Mouse (Mus musculus) liver, embryonic 16.5 days (tissue): ENCODE results near the gene Fads1. TPM values are rescaled to one million over a fixed set of nuclear protein-coding genes. Genes with fewer than 3 reads are reported as not detected.
A peak's percentile ranks its signal among the peaks of the same experiment; 100 is the strongest.
"Not testable (repeated sequence)": the region's sequence is repeated elsewhere in the genome, so short reads cannot be mapped to it uniquely, and the experiment has no call there.

Experiments used
- ATAC-seq: fragments of 200-750 bp; cut with Nextera tagmentation; 2 replicates; pipeline ENCODE4 v1.8.0; 2017; ENCODE audit warnings: low read depth, mild to moderate bottlenecking, moderate number of reproducible peaks, moderate library complexity
- H3K27ac ChIP-seq: fragments of 300-500 bp; sonication (generic); 2 replicates; pipeline ENCODE4 v1.5.1; 2014; ENCODE audit warnings: mild to moderate bottlenecking, low read length
- H3K27me3 ChIP-seq: fragments of 300-500 bp; sonication (generic); 2 replicates; pipeline ENCODE4 v1.6.1; 2014; ENCODE audit warnings: low read depth, low read length, mixed read lengths; ENCODE audit not compliant: control insufficient read depth, insufficient read depth
- H3K36me3 ChIP-seq: fragments of 300-500 bp; sonication (generic); 2 replicates; pipeline ENCODE4 v1.6.1; 2014; ENCODE audit warnings: mild to moderate bottlenecking; ENCODE audit not compliant: control insufficient read depth, insufficient read depth
- H3K4me1 ChIP-seq: fragments of 300-500 bp; sonication (generic); 2 replicates; pipeline ENCODE4 v1.6.1; 2014; ENCODE audit warnings: low read depth, low read length, mixed read lengths; ENCODE audit not compliant: control insufficient read depth
- H3K4me2 ChIP-seq: fragments of 300-500 bp; sonication (generic); 2 replicates; pipeline ENCODE4 v1.6.1; 2014; ENCODE audit warnings: low read depth, low read length, mixed read lengths
- H3K4me3 ChIP-seq: fragments of 300-500 bp; sonication (generic); 2 replicates; pipeline ENCODE4 v1.5.1; 2014; ENCODE audit warnings: low read depth, mild to moderate bottlenecking, low read length
- H3K9ac ChIP-seq: fragments of 300-500 bp; sonication (generic); 2 replicates; pipeline ENCODE4 v1.6.1; 2014; ENCODE audit warnings: low read depth, low read length
- H3K9me3 ChIP-seq: fragments of 300-500 bp; sonication (generic); replicated peaks from 2 replicates; pipeline ENCODE4 v1.6.1; 2016; ENCODE audit warnings: low read length; ENCODE audit not compliant: control insufficient read depth
- WGBS: fragments of 180-500 bp; shearing (Covaris S2); extraction: QIAGEN DNeasy Blood & Tissue Kit; methylation state at CpG from one replicate; pipeline ENCODE4 v1.1.7; 2014; ENCODE audit not compliant: insufficient replicate concordance; 5-methylcytosine and 5-hydroxymethylcytosine counted together
- polyA plus RNA-seq: library from polyadenylated mRNA; unstranded; fragments of >200 nt; fragmentation: Nextera tagmentation; extraction: Ambion mirVana; gene quantifications from 2 replicates; pipeline ENCODE4 v1.2.1, GENCODE M21; 2015

The Fads1 gene
- polyA plus RNA-seq, 1 experiment from 2014 or later: 92.4 TPM

GRCm38 (mm10) chr19:10163896-10164295, 18.8 kb upstream of the Fads1 start:
- no peak overlapping the region for H3K4me2 ChIP-seq
- WGBS: 68% methylated on average over 3 of the region's 3 CpGs
- H3K36me3 ChIP-seq: no peaks in the 10 kb centered on the region
- ATAC-seq: no peak
- H3K27ac ChIP-seq: no peak overlapping the region
- no peak overlapping the region for H3K9ac ChIP-seq
- no peaks in the 10 kb centered on the region for H3K27me3 ChIP-seq
- no peaks in the 10 kb centered on the region for H3K4me1 ChIP-seq
- no peaks in the 10 kb centered on the region for H3K9me3 ChIP-seq
- no peak overlapping the region for H3K4me3 ChIP-seq

- not testable (repeated sequence) for H3K9me3 ChIP-seq, H3K9ac ChIP-seq, H3K27ac ChIP-seq, H3K27me3 ChIP-seq, H3K4me1 ChIP-seq, H3K4me2 ChIP-seq, ATAC-seq, H3K36me3 ChIP-seq, H3K4me3 ChIP-seq
- WGBS: 60% methylated on average over 4 of the region's 4 CpGs
Measured at GRCm38 (mm10) chr19:10165928-10166327, 16.8 kb upstream of the Fads1 start.

GRCm38 (mm10) chr19:10167112-10167511, 15.6 kb upstream of the Fads1 start:
- no peak overlapping the region for H3K4me3 ChIP-seq
- H3K9ac ChIP-seq: no peak overlapping the region
- no peak overlapping the region for H3K4me2 ChIP-seq
- peaks cover 9% of the 10 kb centered on the region for H3K4me1 ChIP-seq
- no peak overlapping the region for H3K27ac ChIP-seq
- no peaks in the 10 kb centered on the region for H3K27me3 ChIP-seq
- H3K9me3 ChIP-seq: no peaks in the 10 kb centered on the region
- WGBS: 56% methylated on average over 4 of the region's 4 CpGs
- H3K36me3 ChIP-seq: no peaks in the 10 kb centered on the region
- no peak for ATAC-seq

- Histone ChIP-seq H3K27ac (no peak overlapping the region), H3K36me3 (no peaks in the 10 kb centered on the region), H3K4me2 (no peak overlapping the region), H3K4me1 (peaks cover 17% of the 10 kb centered on the region), H3K9ac (no peak overlapping the region), H3K9me3 (no peaks in the 10 kb centered on the region), H3K27me3 (no peaks in the 10 kb centered on the region), H3K4me3 (no peak overlapping the region)
- 64% methylated on average over 1 of the region's 1 CpGs for WGBS
- ATAC-seq: no peak
Measured at GRCm38 (mm10) chr19:10167951-10168350, 14.7 kb upstream of the Fads1 start.

GRCm38 (mm10) chr19:10168441-10168840, 14.2 kb upstream of the Fads1 start:
- WGBS: 75% methylated on average over 3 of the region's 3 CpGs
- Histone ChIP-seq H3K4me3 (no peak overlapping the region), H3K27ac (no peak overlapping the region), H3K4me2 (no peak overlapping the region), H3K27me3 (no peaks in the 10 kb centered on the region), H3K4me1 (peaks cover 21% of the 10 kb centered on the region), H3K9me3 (no peaks in the 10 kb centered on the region), H3K36me3 (no peaks in the 10 kb centered on the region), H3K9ac (no peak overlapping the region)
- ATAC-seq: no peak

GRCm38 (mm10) chr19:10169179-10169578, 13.5 kb upstream of the Fads1 start:
- no peak overlapping the region for H3K27ac ChIP-seq

GRCm38 (mm10) chr19:10169692-10170330, 12.9 kb upstream of the Fads1 start:
- WGBS: 83% methylated on average over 3 of the region's 3 CpGs
- H3K4me1 ChIP-seq: peaks cover 31% of the 10 kb centered on the region
- not testable (repeated sequence) for H3K9ac ChIP-seq, H3K27ac ChIP-seq, H3K4me2 ChIP-seq, H3K9me3 ChIP-seq, H3K36me3 ChIP-seq, H3K27me3 ChIP-seq, H3K4me3 ChIP-seq, ATAC-seq

More at GRCm38 (mm10) chr19:10169179-10169578, 13.5 kb upstream of the Fads1 start:
- H3K4me2 ChIP-seq: no peak overlapping the region
- H3K36me3 ChIP-seq: no peaks in the 10 kb centered on the region
- H3K9ac ChIP-seq: no peak overlapping the region
- no peaks in the 10 kb centered on the region for H3K27me3 ChIP-seq
- H3K4me1 ChIP-seq: peaks cover 29% of the 10 kb centered on the region
- no peaks in the 10 kb centered on the region for H3K9me3 ChIP-seq
- ATAC-seq: peak; percentile 28; the same call in 1 of the 2 replicates
- no peak overlapping the region for H3K4me3 ChIP-seq

GRCm38 (mm10) chr19:10170466-10170865, 12.2 kb upstream of the Fads1 start:
- Histone ChIP-seq H3K4me3 (no peak overlapping the region), H3K27me3 (no peaks in the 10 kb centered on the region), H3K9ac (no peak overlapping the region), H3K27ac (no peak overlapping the region), H3K4me1 (peaks cover 31% of the 10 kb centered on the region), H3K36me3 (no peaks in the 10 kb centered on the region), H3K4me2 (no peak overlapping the region), H3K9me3 (no peaks in the 10 kb centered on the region)
- no peak for ATAC-seq
- 59% methylated on average over 1 of the region's 1 CpGs for WGBS

- H3K9me3 ChIP-seq: no peaks in the 10 kb centered on the region
- peaks cover 31% of the 10 kb centered on the region for H3K4me1 ChIP-seq
- WGBS: 62% methylated on average over 7 of the region's 7 CpGs
- peak overlapping the region; percentile 70 for H3K27ac ChIP-seq
- no peak for ATAC-seq
- no peaks in the 10 kb centered on the region for H3K36me3 ChIP-seq
- H3K4me3 ChIP-seq: no peak overlapping the region
- H3K4me2 ChIP-seq: no peak overlapping the region
- H3K9ac ChIP-seq: no peak overlapping the region
- no peaks in the 10 kb centered on the region for H3K27me3 ChIP-seq
Measured at GRCm38 (mm10) chr19:10171359-10171758, 11.3 kb upstream of the Fads1 start.
